Comparison of ENCODE assay signal across 8 mouse cellular contexts in genomic region chr2:157561165-157561836, GRCm38 (mm10). TPM values are rescaled to one million over a fixed set of nuclear protein-coding genes. Genes with fewer than 3 reads are reported as not detected.
DNase-seq lines count a peak whose midpoint lies in the region; ATAC-seq and TF ChIP-seq lines count a peak whose summit lies in the region.

No protein-coding gene starts in this region.

- intact Hi-C loops in heart, postnatal 25 days (cut with DNase I): no loop called here

- WGBS in forebrain, embryonic 15.5 days: 49% methylated on average over 27 of the region's 27 CpGs
- WGBS in lung, adult 2 months: 50% methylated on average over 27 of the region's 27 CpGs
- 53% methylated on average over 27 of the region's 27 CpGs for WGBS in olfactory bulb, adult 2 months

- peak overlapping the region; percentile 51 for H3K4me2 ChIP-seq in forebrain, embryonic 15.5 days (replicated peaks)

- TF ChIP-seq POLR2A in lung, adult 2 months (IDR thresholded peaks at IDR 0.05; ENCODE audit: borderline replicate concordance, extremely low read depth, low read depth, low read length): no peak
- TF ChIP-seq POLR2A in olfactory bulb, adult 2 months (IDR thresholded peaks at IDR 0.05; ENCODE audit: insufficient read depth, low read depth, low read length): no peak

- TF ChIP-seq CTCF in E14TG2a.4 (conservative IDR thresholded peaks at IDR 0.05; ENCODE audit: low read length): no peak
- TF ChIP-seq CTCF in lung, adult 2 months (IDR thresholded peaks at IDR 0.05; ENCODE audit: insufficient read depth, low read length): no peak
- TF ChIP-seq CTCF in olfactory bulb, adult 2 months (IDR thresholded peaks at IDR 0.05; ENCODE audit: insufficient read depth, low read depth, low read length): no peak

- H3K4me1 ChIP-seq in E14TG2a.4 (replicated peaks; ENCODE audit: low read depth, low read length): peaks cover 8% of the 10 kb centered on the region
- H3K4me1 ChIP-seq in forebrain, embryonic 15.5 days: peaks cover 45% of the 10 kb centered on the region
- H3K4me1 ChIP-seq in lung, adult 2 months (ENCODE audit: control insufficient read depth, insufficient read depth, low read length): peaks cover 7% of the 10 kb centered on the region
- peaks cover 20% of the 10 kb centered on the region for H3K4me1 ChIP-seq in olfactory bulb, adult 2 months (ENCODE audit: control insufficient read depth, insufficient read depth, low read length)

- peak overlapping the region; percentile 93 for H3K27ac ChIP-seq in forebrain, embryonic 15.5 days (replicated peaks)
- no peak overlapping the region for H3K27ac ChIP-seq in olfactory bulb, adult 2 months (ENCODE audit: insufficient read depth, low read depth, low read length)

- peaks cover 90% of the 10 kb centered on the region for H3K9me3 ChIP-seq in E14TG2a.4 (ENCODE audit: low read length)
- H3K9me3 ChIP-seq in forebrain, embryonic 15.5 days: peaks cover 20% of the 10 kb centered on the region

- ATAC-seq in forebrain, embryonic 15.5 days (replicated peaks): peak; percentile 26

- peaks cover 73% of the 10 kb centered on the region for H3K36me3 ChIP-seq in E14TG2a.4 (ENCODE audit: insufficient read depth, low read length)
- H3K36me3 ChIP-seq in forebrain, embryonic 15.5 days: peaks cover 49% of the 10 kb centered on the region

- peak overlapping the region; percentile 57 for H3K9ac ChIP-seq in forebrain, embryonic 15.5 days (replicated peaks)

- H3K4me3 ChIP-seq in E14TG2a.4 (replicated peaks; ENCODE audit: low read length): peak overlapping the region; percentile 23; the same call in 1 of the 2 replicates
- peak overlapping the region; percentile 60 for H3K4me3 ChIP-seq in forebrain, embryonic 15.5 days
- H3K4me3 ChIP-seq in lung, adult 2 months (replicated peaks; ENCODE audit: extremely low read depth, low read depth, low read length): peak overlapping the region; percentile 19
- H3K4me3 ChIP-seq in olfactory bulb, adult 2 months (ENCODE audit: insufficient read depth, low read depth, low read length): peak overlapping the region; percentile 22

- DNase-seq in cerebellum, adult 18-20 months: peak; percentile 86 to 91
- peak; percentile 72 for DNase-seq in heart, postnatal 25 days (ENCODE audit: low spot score)
- DNase-seq in kidney, postnatal 4 days: peak; percentile 89 to 95
- DNase-seq in lung, adult 2 months: peak; percentile 72
- no peak for DNase-seq in thymus, postnatal 0 days (ENCODE audit: low spot score)

- no peaks in the 10 kb centered on the region for H3K27me3 ChIP-seq in E14TG2a.4 (ENCODE audit: insufficient read depth, low read length)
- no peaks in the 10 kb centered on the region for H3K27me3 ChIP-seq in forebrain, embryonic 15.5 days

RNA-seq across cellular contexts. Expression of gene Nnat, which starts 1.4 kb away (rescaled TPM):
- polyA plus RNA-seq in forebrain, embryonic 15.5 days (2015; fragmentation: Nextera tagmentation; extraction: Ambion mirVana): 6,946 and 7,065 TPM in 2 replicates
- 1 to 10 TPM in 1 of 2 experiments, under 1 TPM in 1; 0.29 to 1.4 TPM for total RNA-seq in heart, postnatal 25 days (2021)
- 25.3 and 56.8 TPM in 2 replicates for polyA plus RNA-seq in lung, adult 2 months (2012; rRNA removed)
- polyA plus RNA-seq in olfactory bulb, adult 2 months (2012; ENCODE audit: insufficient read depth, insufficient read length, low replicate concordance, missing spikeins): not detected in 2 replicates
- polyA plus RNA-seq in thymus, postnatal 0 days (2015; fragmentation: Nextera tagmentation; extraction: Ambion mirVana): 4.4 TPM in 2 replicates

RNA-seq across cellular contexts. Expression of gene Blcap, which starts 9.8 kb away (rescaled TPM):
- 184 and 201 TPM in 2 replicates for polyA plus RNA-seq in forebrain, embryonic 15.5 days (2015; fragmentation: Nextera tagmentation; extraction: Ambion mirVana)
- total RNA-seq in heart, postnatal 25 days (2021): 10 to 100 TPM; 51.8 to 54.9 TPM
- polyA plus RNA-seq in lung, adult 2 months (2012; rRNA removed): 41.3 and 49.3 TPM in 2 replicates
- polyA plus RNA-seq in olfactory bulb, adult 2 months (2012; ENCODE audit: insufficient read depth, insufficient read length, low replicate concordance, missing spikeins): not detected in 2 replicates
- polyA plus RNA-seq in thymus, postnatal 0 days (2015; fragmentation: Nextera tagmentation; extraction: Ambion mirVana): 27.8 and 28.6 TPM in 2 replicates

Comparison
In these comparisons a context has a peak if more than half of its experiments do, and no peak if none do; other contexts are left out.
1. RNA of gene Nnat, which starts 1.4 kb away (polyA plus RNA-seq): 6,946 to 7,065 TPM in forebrain, embryonic 15.5 days; 25.3 to 56.8 TPM in lung, adult 2 months, 4.4 TPM in thymus, postnatal 0 days and not detected in olfactory bulb, adult 2 months; every median in the first group is over 100 times any median in the second.
2. Peak in every context shown above with its lines, with median percentiles within 50 percentile points of each other: H3K4me3 ChIP-seq.